Mouse (Mus musculus) layer of hippocampus, postnatal 36 days (tissue): ENCODE results near the gene Cpm. TPM values are rescaled to one million over a fixed set of nuclear protein-coding genes. Genes with fewer than 3 reads are reported as not detected.

ENCODE experiments used
- DNase-seq, 2 experiments: peaks; one replicate each; pipeline ENCODE4 v3.0.0; 2022
- total RNA-seq, 2 experiments: library from RNA; stranded (reverse); gene quantifications; 2 replicates each; pipeline ENCODE4 v1.2.3; 2021

Cpm gene
- total RNA-seq, 2 experiments from 2014 or later: 9.1 to 9.4 TPM

- DNase-seq: no peak
These were observed 34.5 kb downstream of the Cpm start for GRCm38 (mm10) chr10:117663865-117664200.

GRCm38 (mm10) chr10:117664208-117664925 is 35.1 kb downstream of the Cpm start:
- DNase-seq: no peak

- no peak for DNase-seq
These were observed 35.6 kb downstream of the Cpm start for GRCm38 (mm10) chr10:117664926-117665209.

GRCm38 (mm10) chr10:117665376-117666275 is 36.3 kb downstream of the Cpm start:
- no peak for DNase-seq

- DNase-seq: no peak
These were observed 37.1 kb downstream of the Cpm start for GRCm38 (mm10) chr10:117666361-117666760.

GRCm38 (mm10) chr10:117666947-117667630 is 37.8 kb downstream of the Cpm start:
- no peak for DNase-seq

GRCm38 (mm10) chr10:117667663-117668507 is 38.6 kb downstream of the Cpm start:
- DNase-seq: no peak

- no peak for DNase-seq
These were observed 39.4 kb downstream of the Cpm start for GRCm38 (mm10) chr10:117668546-117669300.

GRCm38 (mm10) chr10:117669449-117670090 is 40.3 kb downstream of the Cpm start:
- peak; percentile 21 to 35 for DNase-seq

GRCm38 (mm10) chr10:117670092-117670491 is 40.8 kb downstream of the Cpm start:
- DNase-seq: no peak

- no peak for DNase-seq
These were observed 41.5 kb downstream of the Cpm start for GRCm38 (mm10) chr10:117670791-117671190.

GRCm38 (mm10) chr10:117671266-117671665 is 42.0 kb downstream of the Cpm start:
- no peak for DNase-seq

GRCm38 (mm10) chr10:117671930-117672666 is 42.8 kb downstream of the Cpm start:
- DNase-seq: no peak

- peak; percentile 37 to 56 for DNase-seq
These were observed 43.4 kb downstream of the Cpm start for GRCm38 (mm10) chr10:117672693-117673092.

- DNase-seq: no peak
These were observed 44.6 kb downstream of the Cpm start for GRCm38 (mm10) chr10:117673913-117674312.

GRCm38 (mm10) chr10:117674359-117675019 is 45.2 kb downstream of the Cpm start:
- no peak for DNase-seq

GRCm38 (mm10) chr10:117675096-117676035 is 46.1 kb downstream of the Cpm start:
- peak; percentile 81 to 83 for DNase-seq

GRCm38 (mm10) chr10:117676036-117676643 is 46.8 kb downstream of the Cpm start:
- DNase-seq: peak; percentile 60
